Mouse (Mus musculus) spleen, adult 12 weeks (tissue): ENCODE measurements around the gene Agpat3.

Source experiments
- DNase-seq: peaks from one replicate; pipeline ENCODE4 v3.0.0; 2022; ENCODE audit warnings: low spot score

The Agpat3 gene

DNA sequence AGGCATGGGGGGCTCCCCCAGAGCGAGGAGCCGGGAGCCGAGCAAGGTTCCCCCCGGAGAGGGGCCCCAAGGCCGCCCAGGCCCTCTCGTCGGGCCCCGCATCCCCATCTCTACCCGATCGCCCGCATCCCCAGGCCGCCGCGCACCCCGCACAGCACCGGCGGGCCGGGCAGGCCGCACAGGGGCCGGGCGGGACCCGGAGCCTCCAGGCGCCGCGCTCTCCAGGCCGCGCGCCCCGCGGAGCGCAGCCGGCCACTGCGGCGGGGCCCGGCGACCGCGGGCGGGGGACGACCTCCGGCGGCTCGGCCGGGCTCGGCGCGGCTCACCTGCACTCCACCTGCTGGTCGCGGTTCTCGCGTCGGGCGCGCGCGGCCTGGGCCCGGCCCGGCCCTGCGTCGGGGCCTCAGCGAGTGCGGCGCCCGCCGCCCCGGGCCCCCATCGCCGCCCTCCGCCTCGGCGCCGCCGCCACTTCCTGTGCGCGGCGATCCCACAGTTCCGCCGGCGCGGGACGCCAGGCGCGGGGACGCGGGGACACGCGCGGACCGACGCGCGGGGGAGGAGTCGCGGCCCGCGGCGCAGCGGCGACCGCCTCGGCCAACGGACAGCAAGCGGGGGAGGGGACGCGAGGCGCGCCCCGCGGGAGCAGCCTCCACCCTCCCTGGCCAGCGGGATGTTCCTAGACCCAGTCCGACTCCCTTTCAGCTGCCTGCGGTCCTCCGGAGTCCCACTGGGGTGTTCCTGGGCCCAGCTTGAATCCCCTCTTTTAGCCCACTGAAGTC is at the start of gene Agpat3:
TSS of gene Agpat3 (minus strand) at position 603 of the 779 bp plus-strand sequence.
- DNase-seq: peak; percentile 29

- DNase-seq: no peak
Observed at GRCm38 (mm10) chr10:78401127-78401526, 48.8 kb upstream of the Agpat3 start.

DNA sequence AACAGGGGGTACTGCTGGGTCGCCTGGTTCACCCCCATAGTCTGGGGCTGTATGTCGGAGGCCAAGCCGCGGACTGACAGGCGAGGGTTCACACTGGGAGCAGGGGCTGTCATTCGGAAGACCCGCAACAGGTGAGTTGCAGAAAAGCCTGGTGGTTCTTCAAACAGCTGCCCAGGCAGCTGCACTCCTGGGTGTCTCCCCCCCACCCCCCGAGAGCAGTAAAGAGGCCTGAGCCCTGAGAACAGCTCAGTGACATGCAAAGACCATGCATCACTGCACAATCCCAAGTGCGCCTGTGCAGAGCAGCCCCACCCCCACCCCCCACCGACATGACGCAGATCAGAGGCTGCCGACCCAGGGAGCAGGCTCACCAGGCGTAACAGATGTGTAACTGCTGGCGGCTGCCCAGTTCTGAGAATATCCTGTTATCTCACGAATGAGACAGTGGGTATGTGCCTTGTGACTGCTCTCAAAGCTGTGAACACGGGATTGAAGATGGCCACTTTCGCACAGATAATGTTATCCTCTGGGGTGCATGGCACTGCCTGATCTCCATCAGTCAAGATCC is 46.9 kb upstream of the Agpat3 start:
- DNase-seq: peak; percentile 19

GRCm38 (mm10) chr10:78396625-78396885 is 44.3 kb upstream of the Agpat3 start:
- DNase-seq: no peak

DNA sequence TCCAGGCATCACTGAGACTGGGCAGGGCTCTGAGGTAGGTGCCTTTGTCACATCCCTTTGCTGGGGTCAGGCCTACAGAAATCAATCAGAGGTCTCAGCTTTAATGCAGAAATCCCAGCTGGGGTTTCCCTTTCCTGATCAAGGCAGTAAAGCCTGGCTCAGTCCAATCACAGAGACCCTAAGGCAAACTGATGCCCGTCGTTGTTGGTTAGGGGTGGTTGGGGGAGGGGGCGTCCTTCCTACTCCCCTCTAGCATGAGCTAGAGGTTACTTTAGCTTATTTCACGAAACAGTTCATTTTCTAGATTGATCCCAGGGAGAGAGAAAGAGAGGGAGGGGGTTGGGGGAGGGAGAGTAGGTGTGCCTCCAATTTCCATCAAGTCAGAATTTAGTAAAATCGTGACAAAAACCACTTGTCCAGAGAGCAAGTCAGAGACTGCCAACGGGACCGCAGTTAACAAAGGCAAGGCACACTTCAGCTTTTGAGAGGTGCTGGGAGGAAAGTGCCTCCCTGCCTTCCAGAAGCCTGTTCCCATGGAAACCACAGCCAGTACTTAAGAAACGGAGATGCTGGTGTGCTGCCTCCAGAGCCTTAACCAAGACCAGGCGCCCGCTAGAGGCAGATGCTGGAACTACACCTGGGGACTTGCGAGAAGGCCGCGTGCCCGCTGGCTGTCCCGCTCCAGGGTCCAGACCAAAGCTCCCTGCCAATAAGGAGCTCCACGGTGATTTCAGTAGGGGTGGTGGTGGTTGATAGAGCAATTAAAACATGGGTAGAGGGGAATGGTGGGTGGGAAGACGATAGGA is 43.7 kb upstream of the Agpat3 start:
- peak; percentile 82 for DNase-seq

- no peak for DNase-seq
Observed at GRCm38 (mm10) chr10:78395377-78395776, 43.1 kb upstream of the Agpat3 start.

DNA sequence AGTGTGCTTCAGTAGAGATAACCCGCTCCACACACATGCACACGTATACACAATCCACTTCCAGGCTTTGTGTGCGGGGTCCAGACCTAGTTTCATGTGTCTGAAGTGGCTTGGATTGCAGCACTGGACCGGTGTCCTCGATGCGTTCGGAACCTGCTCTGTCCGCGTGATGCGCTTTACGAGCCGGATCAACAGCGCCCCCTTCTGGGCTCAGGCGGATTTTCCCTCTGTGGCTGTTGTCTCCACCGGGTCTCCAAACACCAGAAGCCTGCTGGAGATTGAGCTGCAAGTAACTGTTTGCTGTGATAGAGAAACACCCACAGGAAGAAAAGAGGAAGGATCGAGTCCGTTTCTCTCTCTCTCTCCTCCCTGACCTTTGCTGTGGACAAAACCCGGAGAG is 39.8 kb upstream of the Agpat3 start:
- DNase-seq: peak; percentile 68

DNA sequence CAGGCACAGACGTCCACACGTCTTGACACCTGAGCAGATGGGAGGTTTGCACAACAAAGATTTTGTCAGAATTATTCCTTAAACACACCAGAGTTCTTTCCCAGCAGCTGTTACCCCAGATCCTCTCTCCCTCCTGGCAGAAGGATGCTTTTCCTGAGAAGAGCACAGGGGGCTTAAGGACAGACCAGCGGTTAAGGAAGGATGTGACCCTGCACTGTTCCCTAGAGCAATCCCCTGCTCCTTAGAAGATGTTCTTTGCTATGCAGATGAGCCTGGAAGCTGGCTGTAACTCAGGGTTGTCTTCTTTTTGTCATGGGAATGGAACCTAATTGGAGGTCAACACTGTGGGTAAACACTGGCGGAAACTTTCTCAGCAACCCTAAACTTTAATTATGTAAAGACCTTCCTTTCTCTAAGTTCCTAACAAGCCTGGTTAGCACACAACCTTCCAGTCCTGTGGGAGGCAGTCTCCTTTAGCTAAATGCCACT is 38.7 kb upstream of the Agpat3 start:
- DNase-seq: no peak

DNA sequence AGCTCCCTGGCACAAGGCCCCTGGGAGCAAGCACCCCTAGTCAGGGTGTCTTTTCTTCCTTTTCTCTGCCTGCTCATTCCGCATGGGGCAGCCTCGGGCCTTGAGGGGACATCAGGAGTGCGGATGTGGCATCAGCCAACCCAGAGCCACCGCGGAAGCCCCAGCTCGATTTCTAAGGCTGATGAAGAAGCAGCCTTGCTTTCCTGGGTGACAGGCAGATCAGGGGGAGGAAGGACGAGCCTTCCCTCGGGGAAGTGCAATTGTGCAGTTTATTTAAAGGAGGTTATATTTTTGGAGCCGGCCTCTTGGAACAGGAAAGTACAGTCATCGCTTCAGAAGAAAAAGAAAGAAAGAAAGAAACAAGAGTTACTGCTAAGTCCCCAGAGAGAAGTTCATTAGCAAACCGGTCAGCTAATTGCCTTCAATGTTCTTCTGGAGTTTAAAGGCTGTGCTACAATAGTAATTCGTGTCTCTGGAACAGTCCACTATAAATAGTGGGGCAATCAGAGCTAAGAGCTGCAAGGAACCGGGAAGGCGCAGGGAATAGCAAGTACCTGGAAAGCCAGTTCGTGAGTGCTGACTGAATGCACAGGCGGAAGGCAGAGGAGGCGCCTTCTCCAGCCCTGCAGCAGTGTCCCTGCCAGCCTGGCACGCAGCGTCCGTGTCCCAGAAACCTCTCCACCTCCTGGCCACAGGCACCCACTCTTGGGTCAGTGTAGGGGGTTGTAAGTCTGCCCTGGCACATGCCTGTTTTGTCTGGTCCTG is 36.1 kb upstream of the Agpat3 start:
- no peak for DNase-seq

- no peak for DNase-seq
Observed at GRCm38 (mm10) chr10:78385520-78385919, 33.2 kb upstream of the Agpat3 start.

GRCm38 (mm10) chr10:78383567-78383966 is 31.3 kb upstream of the Agpat3 start:
- DNase-seq: no peak

GRCm38 (mm10) chr10:78378516-78378915 is 26.2 kb upstream of the Agpat3 start:
- DNase-seq: no peak

- DNase-seq: peak; percentile 78
Observed at GRCm38 (mm10) chr10:78372681-78373668, 20.7 kb upstream of the Agpat3 start.

- no peak for DNase-seq
Observed at GRCm38 (mm10) chr10:78371746-78372145, 19.5 kb upstream of the Agpat3 start.

- DNase-seq: no peak
Observed at GRCm38 (mm10) chr10:78367586-78367985, 15.3 kb upstream of the Agpat3 start.

GRCm38 (mm10) chr10:78366851-78367312 is 14.6 kb upstream of the Agpat3 start:
- DNase-seq: peak; percentile 45

DNA sequence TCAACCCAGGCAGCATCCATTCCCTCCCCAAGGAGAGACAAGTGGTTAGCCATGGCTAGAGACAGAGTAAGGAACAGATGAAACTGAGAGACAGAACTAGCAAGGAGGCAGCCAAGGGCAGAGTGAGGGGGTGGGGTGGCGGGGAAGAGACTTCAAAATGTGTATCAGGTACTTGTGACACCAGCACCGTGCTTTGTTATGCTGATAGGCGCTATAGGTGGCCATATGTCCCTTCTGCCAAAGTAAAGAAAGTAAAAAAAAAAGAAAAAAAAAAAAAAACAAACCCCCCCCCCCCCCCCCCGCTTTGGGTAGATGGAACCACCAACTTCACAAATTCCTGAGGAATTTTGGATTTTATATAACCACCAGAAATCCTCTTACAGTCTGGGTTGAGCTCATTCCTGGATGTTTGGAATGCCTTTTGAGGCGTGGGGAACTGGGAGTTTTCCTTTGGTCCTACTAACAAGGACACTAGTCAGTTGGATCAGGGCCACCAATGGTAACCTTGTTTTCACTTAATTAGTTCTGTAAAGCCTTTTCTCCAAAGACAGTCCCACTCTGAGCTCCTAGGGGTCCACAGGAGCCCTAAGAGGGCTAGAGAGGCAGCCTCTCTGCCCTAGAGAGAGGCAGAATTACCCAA is 14.0 kb upstream of the Agpat3 start:
- DNase-seq: no peak

DNA sequence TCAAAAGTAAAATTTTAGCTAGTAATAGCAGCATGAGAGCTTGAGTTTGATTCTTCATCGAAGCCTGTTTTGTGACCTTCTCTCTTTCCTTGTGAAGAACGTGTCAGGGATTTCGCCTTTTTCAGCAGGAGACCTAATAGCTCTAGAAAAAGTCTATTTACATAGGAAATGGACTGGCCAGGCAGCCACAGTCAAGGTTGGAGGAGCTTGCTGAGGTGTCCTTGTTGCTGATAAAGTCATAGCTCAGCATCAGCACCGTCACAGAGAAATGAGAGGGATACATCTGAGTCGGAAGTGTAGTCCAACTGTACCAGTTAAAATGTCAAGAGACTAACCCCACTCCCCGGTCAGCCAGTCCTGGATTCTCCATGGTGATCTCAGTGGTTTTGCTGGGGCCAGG is 13.3 kb upstream of the Agpat3 start:
- no peak for DNase-seq

- DNase-seq: no peak
Observed at GRCm38 (mm10) chr10:78364106-78364505, 11.8 kb upstream of the Agpat3 start.

DNA sequence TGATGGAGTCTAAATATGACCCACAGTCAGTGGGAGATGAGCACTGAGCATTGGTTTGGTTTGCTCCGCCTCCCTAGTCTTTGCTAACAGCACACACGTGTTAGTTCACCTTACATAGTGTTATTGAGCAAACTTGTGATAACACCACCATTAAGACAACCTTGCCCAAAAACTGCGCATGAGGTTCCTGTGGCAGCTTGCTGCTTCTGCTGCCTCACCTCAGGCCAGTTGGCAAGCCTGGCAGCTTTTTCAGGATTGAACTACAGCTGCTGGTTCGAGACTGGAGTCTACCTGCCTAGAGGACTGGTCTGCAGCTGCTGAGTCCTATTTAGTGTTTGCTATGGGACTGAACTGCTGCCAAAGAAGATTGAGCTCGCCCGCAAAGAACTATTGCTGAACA is 11.1 kb upstream of the Agpat3 start:
- DNase-seq: no peak
